Mouse (Mus musculus) spleen, adult 2 months (tissue): ENCODE results near the gene Ccnd3.

Experiments used
- CTCF ChIP-seq: fragments of 200-500 bp; IDR thresholded peaks from 2 replicates; pipeline ENCODE4 v1.5.1; 2011; ENCODE audit warnings: mild to moderate bottlenecking, inconsistent platforms; ENCODE audit not compliant: insufficient read depth, insufficient read length, insufficient replicate concordance; ENCODE audit errors: extremely low read depth
- POLR2A ChIP-seq: fragments of 200-500 bp; IDR thresholded peaks from 2 replicates; pipeline ENCODE4 v1.6.1; 2011; ENCODE audit warnings: low read depth, low read length, inconsistent platforms

DNA sequence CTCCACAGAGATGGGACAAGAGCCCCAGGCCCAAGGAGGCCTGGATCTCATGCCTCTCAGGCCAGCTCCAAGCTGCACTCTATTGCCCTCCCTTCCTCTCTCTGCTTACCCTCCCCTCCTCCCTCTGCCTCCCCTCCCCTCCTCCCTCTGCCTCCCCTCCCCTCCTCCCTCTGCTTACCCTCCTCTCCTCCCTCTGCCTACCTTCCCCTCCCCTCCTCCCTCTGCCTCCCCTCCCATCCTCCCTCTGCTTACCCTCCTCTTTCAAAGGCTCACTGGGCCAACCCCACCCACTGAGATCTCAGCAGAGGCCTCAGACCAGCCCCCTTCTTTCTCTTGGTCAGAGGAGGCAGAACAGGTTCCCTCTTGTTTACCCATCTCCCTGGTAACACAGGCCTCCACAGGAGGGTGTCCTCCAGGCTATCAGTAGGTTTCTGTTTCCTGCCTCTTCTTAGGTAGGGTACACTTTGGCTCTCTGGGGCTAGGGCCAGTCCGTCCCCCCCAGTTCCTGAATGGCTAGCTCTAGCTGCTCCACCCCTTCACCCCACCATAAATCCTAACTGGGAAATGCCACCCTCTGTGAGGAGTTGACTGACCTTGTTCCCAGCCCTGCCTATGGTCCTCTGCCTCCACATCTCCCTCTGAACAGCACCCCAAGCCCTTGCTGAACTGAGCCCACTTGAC lies 20.5 kb upstream of the Ccnd3 start:
- TF ChIP-seq CTCF (no peak), POLR2A (no peak)
